Mouse (Mus musculus) ZHBTc4 (cell line): Measurements from ENCODE around the gene Gm10521.

Experiments used
- DNase-seq: peaks from one replicate; pipeline ENCODE4 v3.0.0-alpha.2; 2011; ENCODE audit warnings: low read depth, low spot score

The Gm10521 gene

DNA sequence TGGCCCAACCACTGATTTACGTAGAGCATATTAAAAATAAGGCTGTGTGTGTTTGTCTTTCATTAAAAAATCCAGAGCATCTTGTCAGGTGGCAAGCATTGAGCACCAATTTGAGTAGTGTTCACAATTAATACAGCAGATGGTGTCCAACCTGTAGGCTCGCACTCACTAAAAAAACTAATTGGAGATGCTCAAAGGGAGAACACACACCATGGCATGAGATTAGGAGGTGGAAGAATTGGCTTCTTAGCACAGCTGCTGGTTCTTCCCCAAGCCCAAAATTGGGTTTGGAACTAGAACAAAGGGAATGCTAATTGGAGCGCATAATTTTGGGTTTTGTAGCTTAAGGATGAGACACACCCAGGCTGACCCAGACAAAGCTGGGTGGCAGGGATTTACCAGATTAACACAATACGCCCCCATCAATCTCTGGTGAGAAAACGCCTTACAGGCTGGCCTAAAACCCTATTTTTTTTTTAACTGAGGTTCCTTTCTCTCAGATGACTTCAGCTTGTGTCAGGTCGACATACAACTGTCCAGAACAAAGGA is 51.1 kb downstream of the Gm10521 start:
- peak; percentile 72 for DNase-seq
